Mouse (Mus musculus): Measurements from ENCODE around the gene Apol10a.
"Not testable (repeated sequence)": the region's sequence is repeated elsewhere in the genome, so short reads cannot be mapped to it uniquely, and the experiment has no call there.

Apol10a gene

DNA sequence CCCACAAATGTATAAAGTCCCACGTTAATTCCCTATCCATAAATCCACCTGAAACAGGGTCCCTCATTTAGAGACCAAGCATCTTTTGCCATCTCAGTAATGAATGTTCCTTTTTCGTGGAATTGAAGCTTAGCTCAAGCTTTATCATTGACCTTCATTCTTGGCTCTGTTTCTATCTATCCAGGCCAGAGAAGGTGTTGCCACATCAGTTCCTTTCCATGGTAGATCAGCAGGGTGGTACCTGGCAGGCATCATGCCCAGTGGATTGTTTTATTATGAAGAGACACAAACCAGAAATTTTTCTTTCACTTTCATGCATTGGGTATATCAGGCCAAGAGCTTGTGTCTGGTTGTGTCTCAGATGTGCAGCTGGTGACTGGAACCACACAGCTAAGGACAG lies at the start of gene Apol10a:
Apol10a (plus strand) TSS at position 355 of the 400 bp plus-strand sequence.
- DNase-seq (ENCODE audit: low spot score in 2 of 2), result not testable (repeated sequence)

DNA sequence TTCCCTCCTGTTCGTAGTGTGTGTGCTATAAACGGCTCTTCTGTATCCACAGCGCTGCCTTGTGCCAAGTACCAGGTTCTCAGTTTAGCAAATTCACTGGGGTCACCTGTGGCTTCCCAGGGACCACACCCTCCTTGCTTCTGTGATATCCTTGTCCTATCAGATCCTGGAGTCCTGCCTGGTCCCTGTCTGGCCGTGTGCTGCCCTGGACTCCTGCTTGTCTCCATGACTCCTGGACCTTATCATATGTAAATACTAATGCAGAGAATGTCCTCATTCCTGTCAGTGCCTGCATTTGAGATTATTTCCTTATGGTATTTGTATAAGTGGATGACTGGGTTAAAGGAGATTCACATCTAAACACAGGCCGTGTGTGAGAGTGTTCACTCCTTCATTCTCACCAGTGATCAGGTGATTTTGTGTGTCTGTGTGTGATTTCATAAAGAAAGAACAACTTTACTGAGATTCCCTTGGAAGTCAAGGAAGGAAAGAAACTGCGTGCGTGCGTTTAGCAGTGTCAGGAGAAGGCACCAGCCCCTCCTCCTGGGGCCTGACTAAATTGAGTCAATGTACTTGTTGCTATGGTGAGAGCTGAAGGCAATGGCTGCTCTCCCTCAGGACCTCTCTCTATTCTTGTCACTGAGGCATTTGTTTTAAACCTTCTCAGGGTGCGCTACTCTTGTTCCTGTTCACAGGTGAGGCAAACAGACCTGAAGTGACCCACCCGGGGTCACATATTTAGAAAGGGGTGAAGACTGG lies 48.0 kb upstream of the Apol10a start:
- DNase-seq (ENCODE audit: low spot score in 2 of 2), result not testable (repeated sequence)

DNA sequence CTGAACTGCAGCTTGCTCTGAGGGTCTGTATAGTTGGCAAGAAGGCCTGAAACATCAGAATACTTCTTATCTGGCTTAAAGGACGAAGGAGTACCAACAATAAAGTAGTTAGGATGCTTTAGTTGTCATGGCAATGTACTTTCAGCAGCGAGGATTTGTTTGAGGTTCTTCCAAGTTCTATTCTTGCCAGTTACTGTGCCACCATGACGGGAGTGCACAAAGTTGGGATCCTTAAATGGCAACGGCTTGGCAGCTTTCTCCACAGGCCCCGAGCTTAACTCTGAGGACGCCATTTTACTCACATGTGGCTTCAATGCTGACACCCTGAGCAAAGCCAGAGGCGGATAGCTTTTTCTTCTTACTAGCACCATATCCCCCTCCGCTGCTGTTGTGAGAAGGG lies 32.1 kb upstream of the Apol10a start:
- not testable (repeated sequence) for DNase-seq (ENCODE audit: low spot score in 2 of 2)

DNA sequence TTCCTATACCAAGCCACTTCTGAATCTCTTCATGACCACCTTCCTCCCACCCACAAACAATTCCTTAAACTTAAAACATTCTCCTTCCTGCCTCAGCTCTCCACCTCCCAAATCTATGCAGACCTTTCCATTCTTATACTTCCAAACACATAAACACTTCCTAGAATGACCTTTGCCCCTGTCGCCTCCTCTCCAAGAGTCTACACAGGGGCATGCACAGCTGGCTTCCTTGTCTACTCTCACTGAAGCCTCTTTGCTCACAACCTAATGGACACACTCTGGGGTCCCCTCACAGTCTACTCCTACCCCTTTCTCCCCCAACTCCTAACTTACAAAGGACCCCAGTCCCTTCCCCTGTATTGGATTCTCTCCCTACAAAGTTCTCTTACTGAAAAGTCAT lies 31.2 kb upstream of the Apol10a start:
- not testable (repeated sequence) for DNase-seq (ENCODE audit: low spot score in 2 of 2)

DNA sequence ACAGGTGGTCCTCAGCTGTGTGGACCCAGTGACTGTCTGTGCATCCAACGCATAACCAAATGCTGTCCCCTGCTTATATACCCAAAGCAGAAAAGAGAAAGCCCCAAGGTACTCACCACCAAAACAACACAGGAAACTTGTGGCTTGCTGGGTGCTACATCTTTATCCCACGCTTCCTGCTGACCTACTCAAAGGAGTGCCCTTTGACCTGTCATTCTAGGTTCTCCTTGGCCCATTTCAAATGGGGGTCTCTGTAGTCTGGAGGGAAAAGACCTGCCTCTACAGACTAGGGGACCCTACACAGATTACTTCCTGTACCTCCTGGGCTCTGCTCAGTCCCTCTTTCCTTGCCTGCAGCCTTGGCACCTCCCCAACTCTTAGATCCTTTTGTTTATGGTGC lies 29.5 kb upstream of the Apol10a start, which contains the start of gene Apol7b:
Apol7b (minus strand) TSS at position 101 of the 400 bp plus-strand sequence.
- not testable (repeated sequence) for DNase-seq (ENCODE audit: low spot score in 2 of 2)

DNA sequence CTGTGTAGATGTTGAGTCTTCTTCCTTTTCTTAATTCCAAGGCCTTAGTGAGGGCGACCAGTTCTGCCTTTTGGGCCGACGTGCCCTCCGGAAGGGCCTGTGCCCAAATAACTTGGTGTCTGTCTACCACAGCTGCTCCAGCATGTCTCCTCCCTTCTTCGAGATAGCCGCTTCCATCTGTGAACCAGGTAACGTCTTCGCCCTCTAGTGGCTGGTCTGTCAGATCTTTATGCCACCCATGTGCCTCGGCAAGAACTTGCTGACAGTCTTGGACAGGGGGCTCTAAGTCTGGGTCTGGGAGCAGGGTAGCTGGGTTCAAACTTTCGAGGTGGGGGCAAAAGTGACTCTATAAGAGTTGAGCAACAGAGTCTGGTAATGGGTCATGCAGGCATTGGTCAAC lies 26.9 kb upstream of the Apol10a start:
- DNase-seq (ENCODE audit: low spot score in 2 of 2), result peak in 1 of 2 experiments; percentile 2

DNA sequence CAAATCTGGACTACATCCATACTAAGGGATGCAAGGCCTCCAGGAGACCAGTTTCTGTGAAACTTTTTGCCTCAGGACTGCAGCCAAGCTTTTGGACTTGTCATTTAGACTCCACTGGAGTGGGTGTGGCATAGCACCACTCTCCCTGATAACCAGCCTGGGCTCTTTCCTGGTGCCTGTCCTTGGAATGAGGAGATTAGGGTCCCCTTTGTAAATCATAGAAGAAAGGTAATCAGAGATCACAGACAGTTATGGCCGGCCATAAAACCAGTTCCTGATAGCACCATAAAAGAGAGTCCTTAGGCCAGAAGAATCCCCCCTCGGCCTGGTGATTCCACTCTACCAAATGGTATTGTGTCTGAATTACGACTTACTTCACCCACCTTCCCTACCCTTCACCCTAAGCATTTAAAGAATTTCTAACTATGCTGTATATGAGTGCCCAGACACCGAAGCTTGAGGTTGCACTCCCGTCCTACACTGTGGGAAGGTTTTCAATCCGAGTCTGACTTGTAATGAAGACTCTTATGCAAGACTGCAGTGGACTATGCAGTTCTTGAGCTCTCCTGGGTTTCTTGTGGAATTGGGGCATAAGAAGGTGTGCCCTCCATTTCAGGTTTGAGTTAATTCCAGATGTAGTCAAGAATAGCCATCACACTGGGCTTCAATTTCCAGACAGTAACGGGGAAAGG lies 2.0 kb upstream of the Apol10a start:
- not testable (repeated sequence) for DNase-seq (ENCODE audit: low spot score in 2 of 2)

DNA sequence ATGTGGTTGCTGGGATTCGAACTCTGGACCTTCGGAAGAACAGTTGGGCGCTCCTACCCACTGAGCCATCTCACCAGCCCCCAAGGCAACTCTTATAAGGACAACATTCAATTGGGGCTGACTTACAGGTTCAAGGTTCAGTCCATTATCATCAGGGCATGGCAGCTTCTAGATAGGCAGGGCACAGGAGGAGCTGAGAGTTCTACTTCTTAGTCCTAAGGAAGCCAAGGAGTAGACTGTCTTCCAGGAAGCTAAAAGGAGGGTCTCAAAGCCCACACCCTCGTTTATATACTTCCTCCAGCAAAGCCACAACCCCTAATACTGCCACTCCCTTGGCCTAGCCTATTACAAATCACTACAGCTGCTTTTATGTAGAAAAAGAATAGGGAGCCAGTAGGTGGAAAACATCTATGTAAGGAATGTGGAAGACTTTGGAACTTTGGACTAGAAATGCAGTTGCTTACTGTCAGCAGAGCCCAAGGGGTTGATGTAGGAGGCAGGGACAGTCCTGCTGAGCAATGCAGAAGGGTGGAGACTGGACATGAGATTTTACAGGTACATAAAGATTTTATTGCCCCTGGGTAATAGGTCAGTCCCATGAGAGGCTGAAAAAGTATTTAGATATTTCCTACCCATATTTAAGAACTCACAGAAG lies 5.4 kb downstream of the Apol10a start:
- no peak for DNase-seq (ENCODE audit: low spot score in 2 of 2)

DNA sequence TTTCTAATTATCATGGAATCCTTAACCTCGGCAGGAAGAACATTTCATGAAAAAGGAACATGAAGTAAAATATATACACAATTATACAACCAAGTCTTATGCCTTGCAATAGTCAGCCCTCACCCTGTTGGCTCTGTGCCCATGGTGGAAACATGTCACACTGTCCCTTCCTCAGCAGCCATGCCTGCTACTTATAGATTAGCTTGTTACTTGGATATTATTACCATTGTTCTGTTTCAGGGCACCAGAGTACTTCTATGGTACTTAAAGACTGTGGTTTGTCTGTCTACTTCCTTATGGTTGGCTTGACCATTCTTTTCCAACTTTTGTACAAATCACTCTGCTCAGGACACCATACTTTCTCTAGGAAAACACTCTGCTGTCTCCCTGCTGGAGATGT lies 16.3 kb downstream of the Apol10a start:
- not testable (repeated sequence) for DNase-seq (ENCODE audit: low spot score in 2 of 2)

DNA sequence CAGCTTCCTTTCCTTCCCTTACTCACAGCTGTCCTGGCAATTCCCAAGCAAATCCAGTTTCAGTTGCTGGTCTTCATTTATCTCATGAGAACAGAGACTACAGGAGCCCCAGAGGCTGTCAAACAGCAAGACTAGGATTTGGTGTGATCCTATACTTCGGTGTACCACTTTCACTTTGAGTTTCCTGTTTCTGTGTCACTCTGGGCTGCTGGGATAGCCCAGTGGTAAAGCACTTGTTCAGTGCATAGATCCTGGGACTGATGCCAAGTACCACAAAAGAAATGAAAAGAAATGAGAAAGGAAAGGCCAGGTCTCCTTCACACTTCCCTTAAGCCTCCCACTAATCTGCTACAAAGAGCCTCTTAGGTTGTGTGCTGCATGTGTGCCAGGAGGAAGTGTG lies 17.8 kb downstream of the Apol10a start:
- not testable (repeated sequence) for DNase-seq (ENCODE audit: low spot score in 2 of 2)

DNA sequence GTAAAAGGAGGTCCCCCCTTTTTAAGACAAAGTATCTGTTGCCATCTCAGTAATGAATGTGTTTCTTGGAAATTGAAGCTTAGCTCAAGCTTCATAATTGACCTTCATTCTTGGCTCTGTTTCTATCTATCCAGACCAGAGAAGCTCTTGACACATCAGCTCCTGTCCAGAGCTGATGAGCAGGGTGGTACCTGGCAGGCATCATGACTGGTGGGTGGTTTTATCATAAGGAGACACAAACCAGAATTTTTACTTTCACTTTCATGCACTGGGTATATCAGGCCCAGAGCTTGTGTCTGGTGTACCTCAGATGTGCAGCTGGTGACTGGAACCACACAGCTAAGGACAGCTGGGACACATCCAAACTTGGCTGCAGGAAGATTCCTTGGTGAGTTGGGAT lies 31.1 kb downstream of the Apol10a start, which contains the start of gene Apol11a:
Apol11a (plus strand) TSS at position 306 of the 400 bp plus-strand sequence.
- DNase-seq (ENCODE audit: low spot score in 2 of 2), result not testable (repeated sequence)

DNA sequence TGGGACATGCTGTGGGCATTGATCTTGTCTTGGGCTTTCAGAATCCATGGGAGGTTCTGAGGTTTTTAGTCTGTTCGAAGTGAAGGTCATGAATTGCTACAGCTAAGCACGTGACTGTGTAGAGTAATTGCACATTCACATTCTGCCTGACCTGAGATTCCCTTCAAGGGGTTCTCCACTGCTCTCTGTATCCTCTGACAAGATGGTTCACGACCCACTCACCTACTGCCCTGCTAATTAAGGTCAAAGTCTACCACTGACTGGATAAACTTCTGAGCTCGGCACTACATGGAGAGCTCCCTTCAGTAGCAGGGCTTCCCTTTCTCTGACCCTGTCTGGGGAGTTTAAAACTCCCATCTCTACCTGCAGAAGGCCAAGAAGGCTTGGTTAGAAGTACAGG lies 43.7 kb downstream of the Apol10a start:
- DNase-seq (ENCODE audit: low spot score in 2 of 2), result not testable (repeated sequence)

DNA sequence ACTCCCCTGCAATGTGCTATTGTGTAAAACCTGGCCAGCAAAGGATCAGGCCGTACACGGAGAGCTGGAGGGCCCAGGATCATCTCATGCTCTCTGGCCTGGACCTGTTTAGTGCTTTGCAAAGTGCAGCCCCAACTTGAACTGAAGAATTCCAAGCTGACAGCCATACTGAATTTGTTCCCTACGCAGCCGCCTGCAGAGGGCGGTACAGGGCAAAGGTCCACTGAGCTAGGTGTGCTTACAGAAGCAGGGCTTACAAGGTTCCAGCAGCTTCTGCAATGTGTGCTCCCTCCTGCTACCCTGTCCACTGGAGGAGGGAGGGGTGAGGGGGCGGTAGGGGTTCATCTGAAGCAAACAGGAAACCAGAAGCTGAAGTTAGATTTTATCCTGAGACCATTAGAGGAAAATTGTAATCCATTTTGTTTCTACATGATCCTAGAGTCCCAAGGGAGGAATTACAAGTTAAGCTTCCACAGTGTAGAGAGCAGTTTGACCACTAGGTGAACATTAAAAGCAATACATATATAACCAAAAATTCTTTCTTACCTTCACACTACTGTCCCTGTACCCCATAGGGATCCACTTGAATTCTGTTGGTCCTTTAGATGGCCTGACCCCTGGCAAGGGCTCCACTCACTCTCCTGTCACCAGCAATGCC lies 46.5 kb downstream of the Apol10a start:
- peak; percentile 10 to 29 for DNase-seq (ENCODE audit: low spot score in 2 of 2)

DNA sequence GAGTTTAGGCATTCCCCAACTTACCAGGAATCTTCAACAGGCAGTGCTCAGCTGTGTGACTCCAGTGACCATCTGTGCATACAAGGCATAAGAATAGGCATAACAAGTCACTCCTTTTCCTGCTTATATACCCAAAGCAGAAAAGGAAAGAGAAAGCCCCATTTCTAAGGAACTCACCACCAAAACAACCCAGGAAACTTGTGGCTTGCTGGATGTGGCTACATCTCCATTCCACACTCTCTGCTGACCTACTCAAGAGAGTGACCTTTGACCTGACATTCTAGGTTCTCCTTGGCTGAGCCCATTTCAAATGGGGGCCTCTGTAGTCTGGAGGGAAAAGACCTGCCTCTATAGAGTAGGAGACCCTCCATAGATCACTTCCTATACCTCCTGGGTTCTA lies 56.4 kb downstream of the Apol10a start, which contains the start of gene Apol7c:
Apol7c (minus strand) TSS at position 101 of the 400 bp plus-strand sequence.
- DNase-seq (ENCODE audit: low spot score in 2 of 2), result no peak

DNA sequence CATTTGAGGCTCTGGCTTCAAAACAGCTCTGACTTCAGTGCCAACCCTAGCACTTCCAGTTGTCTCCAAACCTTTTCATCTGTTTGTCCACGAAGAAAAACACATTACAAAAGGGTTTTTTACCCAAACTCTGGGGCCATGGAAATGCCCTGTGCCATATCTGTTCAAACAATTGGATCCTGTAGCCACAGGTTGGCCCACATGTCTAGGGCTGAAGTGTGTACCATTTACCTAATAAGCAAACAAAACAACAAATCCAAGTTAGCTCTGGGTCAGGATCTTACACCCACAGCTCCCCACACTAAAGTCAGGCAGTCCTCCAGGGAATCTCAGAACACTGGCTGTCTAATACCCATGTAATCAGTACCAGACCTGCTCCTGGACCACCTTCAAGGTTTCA lies 62.4 kb downstream of the Apol10a start:
- not testable (repeated sequence) for DNase-seq (ENCODE audit: low spot score in 2 of 2)
